In genomic region chr4:134387268-134387667, GRCm38 (mm10) we compare ENCODE assay signal across 13 mouse cellular contexts. TPM values are rescaled to one million over a fixed set of nuclear protein-coding genes. Genes with fewer than 3 reads are reported as not detected.
DNase-seq lines count a peak whose midpoint lies in the region; ATAC-seq and TF ChIP-seq lines count a peak whose summit lies in the region.
"Had no signal": no experiment of that assay in that cellular context is flagged by ENCODE, and none has a peak within 500 bp of the region (broad histone marks: within the 10 kb centered on the region; RNA-seq: fewer than 3 reads in every experiment).

No protein-coding gene starts in this region.

- H3K4me3 ChIP-seq in forebrain, postnatal 0 days (ENCODE audit: low read depth, low read length): no peak overlapping the region
- H3K4me3 ChIP-seq in forebrain, embryonic 15.5 days: no peak overlapping the region
- H3K4me3 ChIP-seq in liver, embryonic 14.5 days (ENCODE audit: insufficient read depth in 1 of 2, low read depth in 2 of 2, low read length in 2 of 2): no peak overlapping the region
- no peak overlapping the region for H3K4me3 ChIP-seq in liver, embryonic 12.5 days
- H3K4me3 ChIP-seq in CH12.LX (replicated peaks in 1 of 3; ENCODE audit: low read depth in 2 of 3, low read length in 2 of 3, poor library complexity in 1 of 3): no peak overlapping the region
- H3K4me3 ChIP-seq: stomach, embryonic 15.5 days had no signal

- no peak for ATAC-seq in forebrain, postnatal 0 days
- ATAC-seq in forebrain, embryonic 15.5 days (replicated peaks): no peak
- ATAC-seq in liver, embryonic 14.5 days (ENCODE audit: insufficient read depth): no peak
- no peak for ATAC-seq in liver, embryonic 12.5 days
- ATAC-seq in megakaryocyte progenitor cell, adult 5-6 weeks (replicated peaks; ENCODE audit: poor library complexity): peak; percentile 54; the same call in 1 of the 2 replicates
- no peak for ATAC-seq in monocyte, adult 5-6 weeks (replicated peaks; ENCODE audit: insufficient number of reproducible peaks, low FRiP score, low TSS enrichment, poor library complexity, severe bottlenecking)

- H3K9ac ChIP-seq in forebrain, postnatal 0 days: no peak overlapping the region
- no peak overlapping the region for H3K9ac ChIP-seq in forebrain, embryonic 15.5 days (replicated peaks)
- no peak overlapping the region for H3K9ac ChIP-seq in liver, embryonic 14.5 days (replicated peaks)
- H3K9ac ChIP-seq in liver, embryonic 12.5 days: no peak overlapping the region
- H3K9ac ChIP-seq in CH12.LX (ENCODE audit: insufficient read depth, low read depth): no peak overlapping the region
- H3K9ac ChIP-seq: stomach, embryonic 15.5 days had no signal

- dilution Hi-C loops in CH12.LX (cut with MboI; ENCODE audit: extremely low pct_ligation_motif_present, extremely low pct_unique_long_range_greater_than_20kb, low sequenced_read_pairs): no loop called here

- H3K27me3 ChIP-seq in forebrain, postnatal 0 days (ENCODE audit: insufficient read depth, low read length): no peaks in the 10 kb centered on the region
- H3K27me3 ChIP-seq in forebrain, embryonic 15.5 days: no peaks in the 10 kb centered on the region
- H3K27me3 ChIP-seq in liver, embryonic 14.5 days (ENCODE audit: control insufficient read depth, insufficient read depth, low read length): no peaks in the 10 kb centered on the region
- H3K27me3 ChIP-seq in liver, embryonic 12.5 days (replicated peaks): no peaks in the 10 kb centered on the region; the same call in 1 of the 2 replicates
- no peaks in the 10 kb centered on the region for H3K27me3 ChIP-seq in CH12.LX (replicated peaks)
- H3K27me3 ChIP-seq: stomach, embryonic 15.5 days had no signal

- no peak for DNase-seq in forebrain, postnatal 0 days
- DNase-seq in liver, embryonic 14.5 days (ENCODE audit: low read depth in 3 of 3, low spot score in 3 of 3): no peak
- no peak for DNase-seq in CH12.LX (ENCODE audit: extremely low read depth)
- DNase-seq in adrenal gland, postnatal 4 days (ENCODE audit: low spot score in 2 of 2): no peak
- DNase-seq: adrenal gland, adult 8-10 months; cerebellum, adult 11 months; embryo, embryonic 11 days had no signal

- H3K9me3 ChIP-seq in forebrain, postnatal 0 days (ENCODE audit: low read length): no peaks in the 10 kb centered on the region
- H3K9me3 ChIP-seq in forebrain, embryonic 15.5 days: no peaks in the 10 kb centered on the region
- H3K9me3 ChIP-seq in liver, embryonic 14.5 days (ENCODE audit: control insufficient read depth, low read length): no peaks in the 10 kb centered on the region; the same call in 1 of the 2 replicates
- H3K9me3 ChIP-seq in liver, embryonic 12.5 days (replicated peaks): no peaks in the 10 kb centered on the region
- peaks cover 6% of the 10 kb centered on the region for H3K9me3 ChIP-seq in CH12.LX (replicated peaks; ENCODE audit: low read length)
- H3K9me3 ChIP-seq: stomach, embryonic 15.5 days had no signal

- peak; percentile 34 for TF ChIP-seq CTCF in forebrain, postnatal 0 days (IDR thresholded peaks at IDR 0.05; ENCODE audit: low read depth)
- TF ChIP-seq CTCF in liver, embryonic 14.5 days (IDR thresholded peaks at IDR 0.05; ENCODE audit: low read depth): peak; percentile 36; the same call in 1 of the 2 replicates
- TF ChIP-seq CTCF in CH12.LX (conservative IDR thresholded peaks at IDR 0.05 in 1 of 2, IDR thresholded peaks at IDR 0.05 in 1 of 2; ENCODE audit: low read depth in 2 of 2, low read length in 2 of 2): peak in 1 of 2 experiments; percentile 33; a peak in 3 of 4 replicates

- H3K4me2 ChIP-seq in forebrain, postnatal 0 days (ENCODE audit: low read depth): no peak overlapping the region
- H3K4me2 ChIP-seq in forebrain, embryonic 15.5 days (replicated peaks): no peak overlapping the region
- no peak overlapping the region for H3K4me2 ChIP-seq in liver, embryonic 14.5 days (ENCODE audit: low read depth)
- no peak overlapping the region for H3K4me2 ChIP-seq in liver, embryonic 12.5 days
- H3K4me2 ChIP-seq in CH12.LX (ENCODE audit: insufficient read depth, low read depth, poor library complexity, severe bottlenecking): no peak overlapping the region
- H3K4me2 ChIP-seq: stomach, embryonic 15.5 days had no signal

- no peak for TF ChIP-seq EP300 in liver, embryonic 14.5 days (IDR thresholded peaks at IDR 0.05; ENCODE audit: low read depth)
- TF ChIP-seq EP300 in CH12.LX (IDR thresholded peaks at IDR 0.05; ENCODE audit: low read length): no peak

- no peak overlapping the region for H3K27ac ChIP-seq in forebrain, postnatal 0 days (ENCODE audit: low read depth, low read length)
- H3K27ac ChIP-seq in forebrain, embryonic 15.5 days (replicated peaks): no peak overlapping the region
- no peak overlapping the region for H3K27ac ChIP-seq in liver, embryonic 14.5 days
- no peak overlapping the region for H3K27ac ChIP-seq in liver, embryonic 12.5 days
- H3K27ac ChIP-seq in CH12.LX (ENCODE audit: insufficient read depth, low read depth): no peak overlapping the region
- H3K27ac ChIP-seq: stomach, embryonic 15.5 days had no signal

- no peaks in the 10 kb centered on the region for H3K4me1 ChIP-seq in forebrain, postnatal 0 days (ENCODE audit: insufficient read depth)
- H3K4me1 ChIP-seq in forebrain, embryonic 15.5 days: no peaks in the 10 kb centered on the region
- H3K4me1 ChIP-seq in liver, embryonic 14.5 days (replicated peaks; ENCODE audit: control insufficient read depth in 2 of 2, insufficient read depth in 2 of 2, low read length in 1 of 2): no peaks in the 10 kb centered on the region
- no peaks in the 10 kb centered on the region for H3K4me1 ChIP-seq in liver, embryonic 12.5 days
- no peaks in the 10 kb centered on the region for H3K4me1 ChIP-seq in CH12.LX (ENCODE audit: control insufficient read depth in 1 of 2, insufficient read depth in 2 of 2)

- in situ Hi-C loops in CH12.LX (cut with MboI; ENCODE audit: low pct_ligation_motif_present, low pct_unique_long_range_greater_than_20kb, low sequenced_read_pairs): no loop called here

- no peaks in the 10 kb centered on the region for H3K79me2 ChIP-seq in CH12.LX (replicated peaks; ENCODE audit: control insufficient read depth, extremely low read depth, insufficient read depth, poor library complexity, severe bottlenecking)

- no peaks in the 10 kb centered on the region for H3K36me3 ChIP-seq in forebrain, postnatal 0 days (ENCODE audit: insufficient read depth)
- H3K36me3 ChIP-seq in forebrain, embryonic 15.5 days: no peaks in the 10 kb centered on the region
- H3K36me3 ChIP-seq in liver, embryonic 14.5 days (replicated peaks; ENCODE audit: control insufficient read depth, insufficient read depth, low read depth): no peaks in the 10 kb centered on the region
- no peaks in the 10 kb centered on the region for H3K36me3 ChIP-seq in liver, embryonic 12.5 days
- no peaks in the 10 kb centered on the region for H3K36me3 ChIP-seq in CH12.LX (replicated peaks in 1 of 2; ENCODE audit: control insufficient read depth in 1 of 2, insufficient read depth in 1 of 2, low read length in 1 of 2)
- H3K36me3 ChIP-seq: stomach, embryonic 15.5 days had no signal

- 82% methylated on average over 6 of the region's 6 CpGs for WGBS in forebrain, postnatal 0 days
- WGBS in forebrain, embryonic 15.5 days: 79% methylated on average over 6 of the region's 6 CpGs
- WGBS in liver, embryonic 14.5 days (ENCODE audit: insufficient replicate concordance): 49% methylated on average over 6 of the region's 6 CpGs
- 58% methylated on average over 6 of the region's 6 CpGs for WGBS in liver, embryonic 12.5 days (ENCODE audit: insufficient replicate concordance)

- no peak; the same call in 1 of the 2 replicates for TF ChIP-seq RAD21 in CH12.LX (IDR thresholded peaks at IDR 0.05; ENCODE audit: low read depth, low read length)

- TF ChIP-seq POLR2A in CH12.LX (IDR thresholded peaks at IDR 0.05; ENCODE audit: low read depth, low read length): no peak

RNA-seq across cellular contexts. Expression of gene Extl1, which starts 3.6 kb away (rescaled TPM):
- total RNA-seq in forebrain, postnatal 0 days (2014; rRNA removed): 0.95 and 1.4 TPM in 2 replicates
- polyA plus RNA-seq in forebrain, postnatal 0 days (2015; fragmentation: Nextera tagmentation; extraction: Ambion mirVana): 1.2 TPM in 2 replicates
- 0.22 and 0.34 TPM in 2 replicates for polyA plus RNA-seq in forebrain, embryonic 15.5 days (2015; fragmentation: Nextera tagmentation; extraction: Ambion mirVana)
- 0.04 and 0.16 TPM in 2 replicates for polyA plus RNA-seq in liver, embryonic 14.5 days (2012; rRNA removed)
- 0.04 and 0.11 TPM in 2 replicates for polyA plus RNA-seq in liver, embryonic 14.5 days (2014; fragmentation: Nextera tagmentation; extraction: Ambion mirVana)
- polyA plus RNA-seq in liver, embryonic 12.5 days (2016; fragmentation: Nextera tagmentation; extraction: Ambion mirVana): 0.25 and 0.36 TPM in 2 replicates
- total RNA-seq in CH12.LX (2012; rRNA removed) (1.0 and 4.5 TPM in 2 replicates), CH12.LX (2014; rRNA removed) (0.36 and 0.54 TPM in 2 replicates)
- polyA plus RNA-seq in CH12.LX (2012; ENCODE audit: insufficient read length, low read depth): 1.6 TPM in 2 replicates
- total RNA-seq in megakaryocyte progenitor cell, adult 5-6 weeks (2015): not detected in 2 replicates
- total RNA-seq in megakaryocyte progenitor cell, adult 5-6 weeks (2017): not detected in 2 replicates
- total RNA-seq in monocyte, adult 5-6 weeks (2017): 0.29 TPM in 1 of 3 replicates, not detected in the others
- 1 to 10 TPM; 1.4 to 1.5 TPM for total RNA-seq in adrenal gland, postnatal 4 days (2021)

RNA-seq across cellular contexts. Expression of gene Pafah2, which starts 8.9 kb away (rescaled TPM):
- total RNA-seq in forebrain, postnatal 0 days (2014; rRNA removed): 11.1 and 18.0 TPM in 2 replicates
- polyA plus RNA-seq in forebrain, postnatal 0 days (2015; fragmentation: Nextera tagmentation; extraction: Ambion mirVana): 6.4 and 7.6 TPM in 2 replicates
- 7.7 TPM in 2 replicates for polyA plus RNA-seq in forebrain, embryonic 15.5 days (2015; fragmentation: Nextera tagmentation; extraction: Ambion mirVana)
- polyA plus RNA-seq in liver, embryonic 14.5 days (2012; rRNA removed): 3.9 and 4.3 TPM in 2 replicates
- 4.3 and 5.4 TPM in 2 replicates for polyA plus RNA-seq in liver, embryonic 14.5 days (2014; fragmentation: Nextera tagmentation; extraction: Ambion mirVana)
- polyA plus RNA-seq in liver, embryonic 12.5 days (2016; fragmentation: Nextera tagmentation; extraction: Ambion mirVana): 4.7 and 5.2 TPM in 2 replicates
- total RNA-seq in CH12.LX (2012; rRNA removed) (10.5 and 10.7 TPM in 2 replicates), CH12.LX (2014; rRNA removed) (8.9 and 10.6 TPM in 2 replicates)
- 9.1 and 10.4 TPM in 2 replicates for polyA plus RNA-seq in CH12.LX (2012; ENCODE audit: insufficient read length, low read depth)
- total RNA-seq in megakaryocyte progenitor cell, adult 5-6 weeks (2015): 14.0 and 21.2 TPM in 2 replicates
- 14.5 and 16.2 TPM in 2 replicates for total RNA-seq in megakaryocyte progenitor cell, adult 5-6 weeks (2017)
- 0.64 to 3.8 TPM (median 1.5 TPM) in 3 replicates for total RNA-seq in monocyte, adult 5-6 weeks (2017)
- 10 to 100 TPM; 13.9 to 14.9 TPM for total RNA-seq in adrenal gland, postnatal 4 days (2021)

RNA-seq across cellular contexts. Expression of gene Slc30a2, which starts 44.3 kb away (rescaled TPM):
- total RNA-seq in forebrain, postnatal 0 days (2014; rRNA removed): 0.08 TPM in 1 of 2 replicates, not detected in the other
- polyA plus RNA-seq in forebrain, postnatal 0 days (2015; fragmentation: Nextera tagmentation; extraction: Ambion mirVana): 0.15 and 0.28 TPM in 2 replicates
- polyA plus RNA-seq in forebrain, embryonic 15.5 days (2015; fragmentation: Nextera tagmentation; extraction: Ambion mirVana): 0.05 and 0.11 TPM in 2 replicates
- polyA plus RNA-seq in liver, embryonic 14.5 days (2012; rRNA removed): 0.02 TPM in 1 of 2 replicates, not detected in the other
- polyA plus RNA-seq in liver, embryonic 14.5 days (2014; fragmentation: Nextera tagmentation; extraction: Ambion mirVana): not detected in 2 replicates
- polyA plus RNA-seq in liver, embryonic 12.5 days (2016; fragmentation: Nextera tagmentation; extraction: Ambion mirVana): not detected in 2 replicates
- 8.9 and 9.7 TPM in 2 replicates for total RNA-seq in CH12.LX (2012; rRNA removed)
- 4.5 and 5.1 TPM in 2 replicates for total RNA-seq in CH12.LX (2014; rRNA removed)
- polyA plus RNA-seq in CH12.LX (2012; ENCODE audit: insufficient read length, low read depth): 22.4 and 23.6 TPM in 2 replicates
- 0.07 and 0.15 TPM in 2 replicates for total RNA-seq in megakaryocyte progenitor cell, adult 5-6 weeks (2015)
- not detected in 2 replicates for total RNA-seq in megakaryocyte progenitor cell, adult 5-6 weeks (2017)
- not detected in 3 replicates for total RNA-seq in monocyte, adult 5-6 weeks (2017)
- total RNA-seq in adrenal gland, postnatal 4 days (2021): 10 to 100 TPM; 33.4 to 35.2 TPM
- total RNA-seq: left cerebral cortex, postnatal 36 days had no signal
